Mouse (Mus musculus) liver, embryonic 11.5 days (tissue): ENCODE data around the gene Nudt1. TPM values are rescaled to one million over a fixed set of nuclear protein-coding genes. Genes with fewer than 3 reads are reported as not detected.
A peak's percentile ranks its signal among the peaks of the same experiment; 100 is the strongest.

ENCODE experiments used
- ATAC-seq: fragments of 200-750 bp; cut with Nextera tagmentation; replicated peaks from 2 replicates; pipeline ENCODE4 v1.8.0; 2017; ENCODE audit warnings: moderate number of reproducible peaks, mild to moderate bottlenecking, moderate TSS enrichment, moderate library complexity; ENCODE audit not compliant: low FRiP score
- DNase-seq: peaks from one replicate; pipeline ENCODE4 v3.0.0-alpha.2; 2017; ENCODE audit warnings: low spot score
- H3K27ac ChIP-seq: fragments of 300-500 bp; sonication (generic); 2 replicates; pipeline ENCODE4 v1.5.1; 2014; ENCODE audit warnings: mild to moderate bottlenecking, low read depth, low read length, control low read depth
- H3K27me3 ChIP-seq: fragments of 300-500 bp; sonication (generic); replicated peaks from 2 replicates; pipeline ENCODE4 v1.6.1; 2014; ENCODE audit warnings: low read length, mixed read lengths; ENCODE audit not compliant: control insufficient read depth, insufficient read depth
- H3K36me3 ChIP-seq: fragments of 300-500 bp; sonication (generic); 2 replicates; pipeline ENCODE4 v1.6.1; 2014; ENCODE audit warnings: mild to moderate bottlenecking, low read length, moderate library complexity, mixed read lengths; ENCODE audit not compliant: control insufficient read depth, insufficient read depth
- H3K4me1 ChIP-seq: fragments of 300-500 bp; sonication (generic); replicated peaks from 2 replicates; pipeline ENCODE4 v1.6.1; 2014; ENCODE audit warnings: low read length, mixed read lengths; ENCODE audit not compliant: control insufficient read depth, insufficient read depth
- H3K4me2 ChIP-seq: fragments of 300-500 bp; sonication (generic); 2 replicates; pipeline ENCODE4 v1.6.1; 2014; ENCODE audit warnings: mild to moderate bottlenecking, control low read depth, moderate library complexity
- H3K4me3 ChIP-seq: fragments of 300-500 bp; sonication (generic); 2 replicates; pipeline ENCODE4 v1.5.1; 2014; ENCODE audit warnings: low read depth, low read length, control low read depth
- H3K9ac ChIP-seq: fragments of 300-500 bp; sonication (generic); 2 replicates; pipeline ENCODE4 v1.6.1; 2014; ENCODE audit warnings: low read depth, low read length, control low read depth
- H3K9me3 ChIP-seq: fragments of 300-500 bp; sonication (generic); 2 replicates; pipeline ENCODE4 v1.6.1; 2016; ENCODE audit warnings: low read length, inconsistent platforms, mixed read lengths; ENCODE audit not compliant: control insufficient read depth
- WGBS: fragments of 180-500 bp; shearing (Covaris S2); extraction: QIAGEN DNeasy Blood & Tissue Kit; methylation state at CpG from one replicate; pipeline ENCODE4 v1.1.7; 2014; 5-methylcytosine and 5-hydroxymethylcytosine counted together
- polyA plus RNA-seq: library from polyadenylated mRNA; unstranded; fragments of >200 nt; fragmentation: Nextera tagmentation; extraction: Ambion mirVana; gene quantifications from 2 replicates; pipeline ENCODE4 v1.2.1, GENCODE M21; 2014

The Nudt1 gene
- polyA plus RNA-seq, 1 experiment from 2014 or later = 62.3 TPM

DNA sequence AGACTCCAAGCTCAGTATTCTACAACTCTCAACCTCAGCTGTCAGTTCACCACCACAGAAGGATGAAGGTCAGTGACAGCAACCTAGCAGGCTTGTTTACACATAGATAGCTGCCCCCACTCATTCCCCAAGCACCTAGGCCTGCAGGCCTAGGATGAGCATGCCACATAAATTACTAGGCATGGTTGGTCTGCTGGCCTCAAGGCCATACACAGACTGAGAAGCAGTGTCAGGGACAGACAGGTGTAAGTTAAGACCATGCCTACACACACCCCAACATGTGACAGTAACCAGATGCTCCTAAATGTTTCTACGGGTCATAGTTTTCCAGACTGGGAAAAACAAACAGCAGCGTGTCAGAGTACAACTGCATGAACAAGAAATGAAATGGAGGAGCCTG, 48.0 kb downstream of the Nudt1 start:
- ATAC-seq (no peak), DNase-seq (no peak)
- Histone ChIP-seq H3K27me3 (no peaks in the 10 kb centered on the region), H3K27ac (peak overlapping the region; percentile 74; the same call in 1 of the 2 replicates), H3K9ac (no peak overlapping the region), H3K4me1 (peaks cover 30% of the 10 kb centered on the region), H3K4me2 (no peak overlapping the region), H3K4me3 (no peak overlapping the region), H3K36me3 (no peaks in the 10 kb centered on the region), H3K9me3 (no peaks in the 10 kb centered on the region)
- WGBS = 78% methylated on average over 2 of the region's 2 CpGs

DNA sequence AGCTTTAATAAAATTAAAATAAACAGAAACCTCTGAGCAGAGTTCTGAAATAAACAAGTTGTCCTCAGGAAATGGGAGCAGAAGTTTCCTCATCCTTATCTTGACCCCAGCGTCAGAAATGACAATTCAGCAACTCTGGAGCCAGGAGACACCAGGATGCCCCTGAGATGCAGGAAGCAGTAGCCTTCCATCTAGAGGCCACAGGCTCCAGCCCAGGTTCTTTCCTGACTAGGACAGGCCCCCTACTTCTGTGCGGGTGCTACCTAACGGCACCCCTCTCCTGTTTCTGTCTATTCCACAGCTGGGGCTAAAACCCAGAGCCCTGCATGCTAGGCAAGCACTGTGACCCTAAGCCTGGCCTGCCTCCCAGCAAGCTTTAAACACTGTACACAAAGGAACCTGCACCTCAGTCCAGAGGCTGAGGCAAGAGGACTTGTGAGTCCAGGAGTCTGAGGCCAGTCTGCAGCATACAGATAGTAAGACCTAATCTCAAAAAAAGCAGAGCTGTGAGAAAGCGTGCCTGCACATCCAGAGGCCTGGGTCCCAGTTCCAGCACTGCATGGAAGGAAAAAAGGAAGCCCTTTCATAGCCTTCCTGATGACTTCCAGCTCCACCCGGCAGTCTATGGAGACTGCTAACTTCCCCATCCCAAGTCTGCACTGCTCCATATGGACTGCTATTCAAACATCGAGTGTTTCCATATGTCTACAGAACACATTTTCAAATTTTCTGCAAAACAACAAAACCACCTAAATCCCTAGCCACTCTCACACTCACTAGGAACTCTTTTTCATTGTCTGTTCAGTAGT, 49.2 kb downstream of the Nudt1 start:
- Histone ChIP-seq H3K36me3 (no peaks in the 10 kb centered on the region), H3K9me3 (no peaks in the 10 kb centered on the region), H3K27ac (peak overlapping the region; percentile 74), H3K27me3 (no peaks in the 10 kb centered on the region), H3K4me2 (peak overlapping the region; percentile 28), H3K9ac (no peak overlapping the region), H3K4me3 (no peak overlapping the region), H3K4me1 (peaks cover 30% of the 10 kb centered on the region)
- ATAC-seq (peak; percentile 56; the same call in 1 of the 2 replicates), DNase-seq (no peak)
- 42% methylated on average over 6 of the region's 6 CpGs for WGBS

DNA sequence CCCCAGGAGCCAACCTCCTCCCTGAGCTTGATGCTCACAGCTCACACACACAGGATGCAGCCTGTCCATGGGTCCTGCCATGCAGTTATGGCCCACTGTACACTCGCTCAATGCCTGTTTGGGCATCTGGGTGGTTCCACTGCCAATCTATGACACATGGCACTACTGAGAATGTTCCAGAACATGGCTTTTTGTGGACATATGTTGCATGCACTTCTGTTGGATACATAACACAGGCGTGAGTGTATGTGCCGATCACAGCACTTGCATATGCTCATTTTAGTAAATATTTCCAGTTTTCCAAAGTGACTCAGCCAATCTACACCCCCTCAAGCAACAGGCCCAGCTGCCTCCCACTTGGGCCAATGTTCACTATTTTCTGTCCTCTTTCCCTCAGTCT, 50.2 kb downstream of the Nudt1 start:
- Histone ChIP-seq H3K4me2 (no peak overlapping the region), H3K4me1 (peaks cover 30% of the 10 kb centered on the region), H3K4me3 (no peak overlapping the region), H3K27ac (no peak overlapping the region), H3K9ac (no peak overlapping the region), H3K9me3 (no peaks in the 10 kb centered on the region), H3K27me3 (no peaks in the 10 kb centered on the region), H3K36me3 (no peaks in the 10 kb centered on the region)
- DNase-seq = no peak
- 81% methylated on average over 3 of the region's 3 CpGs for WGBS
- ATAC-seq = no peak

DNA sequence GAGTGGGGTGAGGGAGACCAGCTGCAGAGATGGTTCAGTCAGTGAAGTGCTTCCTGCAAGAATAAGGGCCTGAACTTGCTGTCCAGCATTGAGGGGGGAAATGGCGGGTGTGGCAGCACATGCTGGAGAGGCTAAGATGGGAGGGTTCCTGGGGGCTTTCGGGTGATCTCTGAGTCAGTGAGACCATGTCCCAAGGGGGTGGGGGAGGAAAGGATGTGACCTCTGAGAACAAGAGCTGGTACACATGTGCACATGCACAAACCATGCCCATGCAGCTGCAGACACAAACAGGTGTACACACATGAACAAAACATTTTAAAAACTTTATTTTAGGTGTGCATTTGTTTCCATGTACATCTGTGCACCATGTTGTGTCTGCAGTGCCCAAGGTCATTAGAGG, 52.3 kb downstream of the Nudt1 start:
- no peaks in the 10 kb centered on the region for H3K9me3 ChIP-seq
- ATAC-seq = no peak
- H3K27ac ChIP-seq = no peak overlapping the region; the same call in 1 of the 2 replicates
- no peak overlapping the region for H3K4me2 ChIP-seq
- H3K36me3 ChIP-seq = no peaks in the 10 kb centered on the region
- H3K27me3 ChIP-seq = no peaks in the 10 kb centered on the region
- DNase-seq = no peak
- H3K9ac ChIP-seq = no peak overlapping the region
- H3K4me1 ChIP-seq = peaks cover 29% of the 10 kb centered on the region
- H3K4me3 ChIP-seq = no peak overlapping the region
- 75% methylated on average over 2 of the region's 2 CpGs for WGBS

DNA sequence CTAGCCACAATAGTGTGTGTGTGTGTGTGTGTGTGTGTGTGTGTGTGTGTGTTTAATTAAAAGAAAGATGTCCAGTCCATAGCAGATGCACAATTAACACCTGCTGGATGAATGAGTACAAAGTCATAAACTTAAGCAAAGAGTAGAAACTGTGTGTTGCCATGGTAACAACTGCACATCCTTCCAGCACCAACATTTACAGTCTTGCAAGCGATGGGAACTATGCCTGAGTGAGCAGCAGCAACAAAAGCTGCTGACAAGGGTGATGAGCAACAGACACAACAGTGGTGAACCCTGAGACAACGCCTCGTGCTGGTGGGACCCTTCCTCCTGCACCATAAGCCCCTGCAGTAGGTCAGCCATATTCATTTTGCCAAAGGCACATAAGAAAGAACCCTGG, 52.8 kb downstream of the Nudt1 start:
- Histone ChIP-seq H3K27ac (no peak overlapping the region; the same call in 1 of the 2 replicates), H3K4me2 (no peak overlapping the region), H3K4me1 (peaks cover 27% of the 10 kb centered on the region), H3K9ac (no peak overlapping the region), H3K4me3 (no peak overlapping the region), H3K9me3 (no peaks in the 10 kb centered on the region), H3K27me3 (no peaks in the 10 kb centered on the region), H3K36me3 (no peaks in the 10 kb centered on the region)
- WGBS = 84% methylated on average over 3 of the region's 3 CpGs
- no peak for ATAC-seq
- no peak for DNase-seq

DNA sequence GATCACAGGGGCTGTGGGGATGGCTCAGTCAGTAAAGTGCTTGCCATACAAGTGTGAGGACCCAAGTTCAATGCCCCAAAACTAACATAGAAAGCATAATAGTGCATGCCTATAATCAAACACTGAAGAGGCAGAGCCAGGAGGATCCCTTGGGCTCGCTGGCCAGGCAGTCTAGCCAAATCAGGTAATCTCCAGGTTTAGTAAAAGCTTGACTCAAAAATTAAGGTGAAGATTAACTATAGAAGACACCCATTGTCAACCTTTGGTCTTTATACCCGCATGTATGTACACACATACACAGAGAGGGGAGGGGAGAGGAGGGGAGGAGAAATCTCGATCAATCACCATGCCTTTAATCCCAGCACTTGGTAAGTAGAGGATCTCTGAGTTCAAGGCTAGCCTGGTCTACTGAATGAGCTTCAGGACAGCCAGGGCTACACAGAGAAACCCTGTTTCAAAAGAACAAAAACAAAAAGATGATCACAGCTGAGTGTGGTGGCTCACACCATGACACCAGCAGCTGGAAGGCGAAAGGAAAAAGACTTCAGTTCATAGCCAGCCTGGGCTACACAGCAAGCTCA, 53.9 kb downstream of the Nudt1 start:
- Histone ChIP-seq H3K4me2 (no peak overlapping the region), H3K4me3 (no peak overlapping the region), H3K36me3 (no peaks in the 10 kb centered on the region), H3K9ac (no peak overlapping the region), H3K27me3 (no peaks in the 10 kb centered on the region), H3K4me1 (peaks cover 15% of the 10 kb centered on the region), H3K27ac (no peak overlapping the region), H3K9me3 (no peaks in the 10 kb centered on the region)
- DNase-seq (no peak), ATAC-seq (no peak)
- 79% methylated on average over 4 of the region's 4 CpGs for WGBS

DNA sequence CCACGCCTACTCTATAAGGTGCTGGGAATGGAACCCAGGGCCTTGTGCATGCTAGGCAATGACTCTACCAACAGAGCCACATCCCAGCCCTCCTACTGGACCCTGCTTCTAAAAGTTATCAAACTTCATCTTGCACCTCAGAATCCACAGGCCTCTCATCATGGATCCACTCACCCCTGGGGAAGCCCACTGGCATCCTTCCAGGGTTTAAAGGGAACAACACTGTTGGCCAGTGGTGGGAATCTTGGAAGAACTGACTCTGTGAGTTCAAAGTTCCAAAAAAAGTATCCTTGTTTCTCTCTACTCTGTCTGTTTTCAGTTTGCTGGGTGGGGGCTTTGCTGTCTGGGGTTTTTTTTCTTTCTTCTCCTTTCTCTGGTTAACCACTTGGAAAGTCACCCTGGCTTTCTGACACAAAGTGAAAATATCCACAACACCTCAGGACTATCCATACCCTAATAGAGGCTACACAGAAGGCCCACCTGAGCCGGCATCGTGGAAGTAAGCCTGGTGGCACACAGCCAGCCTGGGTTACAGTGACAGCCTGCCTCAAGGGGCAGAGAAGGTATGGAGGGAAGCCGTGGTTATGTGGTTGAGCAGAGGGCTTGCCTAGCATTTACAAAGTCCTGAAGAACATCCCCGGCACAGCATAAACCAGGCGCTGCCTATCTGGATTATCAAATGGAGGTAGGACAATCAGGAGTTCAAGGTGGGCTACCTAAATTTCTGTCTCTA, 56.8 kb downstream of the Nudt1 start:
- Histone ChIP-seq H3K27me3 (no peaks in the 10 kb centered on the region), H3K4me3 (no peak overlapping the region), H3K9ac (no peak overlapping the region), H3K27ac (no peak overlapping the region), H3K4me2 (no peak overlapping the region), H3K9me3 (no peaks in the 10 kb centered on the region), H3K4me1 (peaks cover 3% of the 10 kb centered on the region; the same call in 1 of the 2 replicates), H3K36me3 (no peaks in the 10 kb centered on the region; the same call in 1 of the 2 replicates)
- WGBS = 80% methylated on average over 6 of the region's 6 CpGs
- DNase-seq (no peak), ATAC-seq (no peak)

DNA sequence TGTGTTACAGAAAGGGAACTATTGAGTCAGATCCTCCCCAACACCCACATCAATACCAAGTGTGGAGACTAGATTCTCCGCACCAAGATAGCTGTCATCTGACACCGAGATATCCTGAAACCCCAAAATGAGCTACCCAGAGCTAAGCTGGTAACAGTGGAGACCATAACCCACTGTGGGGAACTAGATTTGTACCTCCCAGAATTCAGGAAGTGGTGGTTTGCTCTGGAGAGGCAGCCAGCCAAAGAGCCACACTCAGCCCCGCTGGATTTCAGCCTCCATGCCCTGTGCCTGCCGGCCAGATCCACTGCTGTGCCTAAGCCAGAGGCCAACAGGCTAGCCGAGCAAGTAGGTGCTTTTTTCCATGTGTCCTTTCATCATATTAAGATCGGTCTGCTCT, 57.8 kb downstream of the Nudt1 start:
- DNase-seq (no peak), ATAC-seq (no peak)
- Histone ChIP-seq H3K27ac (no peak overlapping the region), H3K36me3 (no peaks in the 10 kb centered on the region; the same call in 1 of the 2 replicates), H3K4me1 (peaks cover 8% of the 10 kb centered on the region), H3K27me3 (no peaks in the 10 kb centered on the region), H3K9ac (no peak overlapping the region), H3K9me3 (no peaks in the 10 kb centered on the region), H3K4me2 (no peak overlapping the region), H3K4me3 (no peak overlapping the region)
- WGBS = 47% methylated on average over 6 of the region's 6 CpGs
